Mouse (Mus musculus) left cerebral cortex, postnatal 10 days (tissue): ENCODE measurements around the gene Zbtb38. TPM values are rescaled to one million over a fixed set of nuclear protein-coding genes. Genes with fewer than 3 reads are reported as not detected.
A peak's percentile ranks its signal among the peaks of the same experiment; 100 is the strongest.
"Not testable (repeated sequence)": the region's sequence is repeated elsewhere in the genome, so short reads cannot be mapped to it uniquely, and the experiment has no call there.

ENCODE experiments used
- DNase-seq, 2 experiments: peaks; one replicate each; pipeline ENCODE4 v3.0.0; 2021 to 2022; ENCODE audit warnings: low spot score in 2 of 2, mixed read lengths in 1 of 2; ENCODE audit errors: extremely low spot score in 1 of 2
- intact Hi-C: fragments of 180-260 bp; cut with DNase I; formaldehyde crosslinking; loops from one replicate; pipeline ENCODE4 v1.15.1; 2025
- total RNA-seq, 2 experiments: library from RNA; stranded (reverse); gene quantifications; 2 replicates each; pipeline ENCODE4 v1.2.3; 2021

The Zbtb38 gene
- total RNA-seq, 2 experiments from 2014 or later, result 44.6 to 47.5 TPM

- intact Hi-C loops, result no loop called here
- DNase-seq, result no peak
These were observed 53.2 kb downstream of the Zbtb38 start for GRCm38 (mm10) chr9:96699276-96700035.

- peak in 1 of 2 experiments; percentile 12 for DNase-seq
- intact Hi-C loops, result no loop called here
These were observed 55.7 kb downstream of the Zbtb38 start for GRCm38 (mm10) chr9:96696788-96697492.

GRCm38 (mm10) chr9:96696141-96696561 is 56.5 kb downstream of the Zbtb38 start:
- DNase-seq, result peak in 1 of 2 experiments; percentile 27
- intact Hi-C loops, result no loop called here

GRCm38 (mm10) chr9:96690461-96690863 is 62.2 kb downstream of the Zbtb38 start:
- peak in 1 of 2 experiments; percentile 19 for DNase-seq
- intact Hi-C loops, result no loop called here

GRCm38 (mm10) chr9:96689076-96689475 is 63.6 kb downstream of the Zbtb38 start:
- peak in 1 of 2 experiments; percentile 2 for DNase-seq
- intact Hi-C loops, result no loop called here

GRCm38 (mm10) chr9:96688194-96688875 is 64.3 kb downstream of the Zbtb38 start:
- DNase-seq, result peak in 1 of 2 experiments; percentile 13
- intact Hi-C loops, result no loop called here

- intact Hi-C loops, result no loop called here
- peak in 1 of 2 experiments; percentile 18 for DNase-seq
These were observed 64.9 kb downstream of the Zbtb38 start for GRCm38 (mm10) chr9:96687591-96688186.

- peak in 1 of 2 experiments; percentile 13 for DNase-seq
- intact Hi-C loops, result no loop called here
These were observed 67.0 kb downstream of the Zbtb38 start for GRCm38 (mm10) chr9:96685600-96686084.

- no peak for DNase-seq
- intact Hi-C loops, result no loop called here
These were observed 67.6 kb downstream of the Zbtb38 start for GRCm38 (mm10) chr9:96684866-96685599.

GRCm38 (mm10) chr9:96684165-96684792 is 68.4 kb downstream of the Zbtb38 start:
- peak in 1 of 2 experiments; percentile 2 for DNase-seq
- intact Hi-C loops, result no loop called here

- intact Hi-C loops, result no loop called here
- no peak for DNase-seq
These were observed 74.0 kb downstream of the Zbtb38 start for GRCm38 (mm10) chr9:96678611-96679010.

GRCm38 (mm10) chr9:96677711-96678110 is 74.9 kb downstream of the Zbtb38 start:
- DNase-seq, intact Hi-C loops: not testable (repeated sequence)

- intact Hi-C loops, result no loop called here
- DNase-seq, result no peak
These were observed 76.0 kb downstream of the Zbtb38 start for GRCm38 (mm10) chr9:96676671-96677070.

- DNase-seq, result no peak
- intact Hi-C loops, result no loop called here
These were observed 76.6 kb downstream of the Zbtb38 start for GRCm38 (mm10) chr9:96675763-96676640.

- intact Hi-C loops, result no loop called here
- DNase-seq, result peak in 1 of 2 experiments; percentile 44
These were observed 77.4 kb downstream of the Zbtb38 start for GRCm38 (mm10) chr9:96675071-96675762.

- DNase-seq, result no peak
- intact Hi-C loops, result no loop called here
These were observed 78.3 kb downstream of the Zbtb38 start for GRCm38 (mm10) chr9:96674301-96674700.
